Comparison of ENCODE assay signal across 31 mouse cellular contexts in the genomic region with DNA sequence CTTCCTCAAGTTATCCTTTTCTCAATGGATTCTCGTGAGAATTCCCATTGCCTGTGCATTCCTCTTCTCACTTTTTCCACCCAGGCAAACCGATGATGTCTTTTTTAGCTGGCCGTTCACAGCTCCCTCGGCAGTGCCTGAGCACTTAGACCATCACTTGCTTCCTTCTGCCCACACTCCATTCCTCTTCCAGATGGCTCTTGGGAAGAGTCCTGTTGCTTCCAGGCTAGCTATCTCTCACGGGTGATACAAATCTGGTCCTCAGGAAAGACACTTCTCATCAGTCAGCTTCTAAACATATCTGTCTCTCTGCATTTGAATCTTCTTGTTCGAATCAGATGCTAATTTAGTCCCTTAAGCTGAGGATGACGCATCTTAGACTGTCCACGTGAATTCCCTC. TPM values are rescaled to one million over a fixed set of nuclear protein-coding genes. Genes with fewer than 3 reads are reported as not detected.
DNase-seq lines count a peak whose midpoint lies in the region; ATAC-seq lines count a peak whose summit lies in the region.
"Had no signal": no experiment of that assay in that cellular context is flagged by ENCODE, and none has a peak within 500 bp of the region (broad histone marks: within the 10 kb centered on the region; RNA-seq: fewer than 3 reads in every experiment).

No protein-coding gene starts in this region.

- H3K27ac ChIP-seq in midbrain, embryonic 15.5 days, result no peak overlapping the region
- H3K27ac ChIP-seq: heart, embryonic 10.5 days; heart, embryonic 15.5 days; hindbrain, embryonic 12.5 days; kidney, postnatal 0 days; liver, embryonic 12.5 days; neural tube, embryonic 12.5 days; stomach, embryonic 15.5 days had no signal

- no peaks in the 10 kb centered on the region for H3K27me3 ChIP-seq in midbrain, embryonic 15.5 days (replicated peaks)
- H3K27me3 ChIP-seq: heart, embryonic 15.5 days; hindbrain, embryonic 12.5 days; liver, embryonic 12.5 days; neural tube, embryonic 12.5 days; Patski; stomach, embryonic 15.5 days had no signal

- no peak overlapping the region for H3K9ac ChIP-seq in midbrain, embryonic 15.5 days
- H3K9ac ChIP-seq: heart, embryonic 15.5 days; hindbrain, embryonic 12.5 days; liver, embryonic 12.5 days; liver, postnatal 0 days; neural tube, embryonic 12.5 days; stomach, embryonic 15.5 days had no signal

- DNase-seq in frontal cortex, adult 2 months (ENCODE audit: extremely low spot score in 1 of 2, low spot score in 1 of 2), result peak; percentile 69 to 78
- no peak for DNase-seq in frontal cortex, postnatal 25 days (ENCODE audit: low spot score in 2 of 2)
- DNase-seq in brain, adult 2 months (ENCODE audit: low read depth, low spot score), result peak; percentile 85
- peak; percentile 57 to 77 for DNase-seq in left cerebral cortex, adult 18-20 months (ENCODE audit: low spot score in 2 of 2)
- peak; percentile 54 to 63 for DNase-seq in left cerebral cortex, postnatal 36 days (ENCODE audit: low spot score in 2 of 2)
- no peak for DNase-seq in ovary, postnatal 10 days (ENCODE audit: low spot score)
- no peak for DNase-seq in gastrocnemius, adult 8-10 months (ENCODE audit: low spot score in 2 of 2)
- DNase-seq: adrenal gland, postnatal 14 days; cerebellum, adult 11-12 months; cerebellum, adult 9-11 months; gastrocnemius, postnatal 14 days; heart, postnatal 36 days; kidney, adult 8-10 months; layer of hippocampus, adult 9-11 months; liver, postnatal 0 days; lung, postnatal 36 days; thymus, postnatal 25 days had no signal

- peaks cover 4% of the 10 kb centered on the region for H3K4me1 ChIP-seq in midbrain, embryonic 15.5 days
- H3K4me1 ChIP-seq: heart, embryonic 10.5 days; heart, embryonic 15.5 days; liver, embryonic 12.5 days; stomach, embryonic 15.5 days had no signal

- H3K9me3 ChIP-seq in midbrain, embryonic 15.5 days, result no peaks in the 10 kb centered on the region
- H3K9me3 ChIP-seq: heart, embryonic 10.5 days; heart, embryonic 15.5 days; hindbrain, embryonic 12.5 days; liver, embryonic 12.5 days; neural tube, embryonic 12.5 days; stomach, embryonic 15.5 days had no signal

- H3K4me3 ChIP-seq in midbrain, embryonic 15.5 days, result no peak overlapping the region
- H3K4me3 ChIP-seq: erythroblast, embryonic 14.5 days; heart, embryonic 10.5 days; heart, embryonic 15.5 days; hindbrain, embryonic 12.5 days; liver, embryonic 12.5 days; myocyte; neural tube, embryonic 12.5 days; stomach, embryonic 15.5 days had no signal

- ATAC-seq in midbrain, embryonic 15.5 days (replicated peaks), result no peak
- ATAC-seq: forebrain, embryonic 16.5 days; intestine, embryonic 16.5 days; liver, embryonic 12.5 days; liver, postnatal 0 days; Patski had no signal

- intact Hi-C loops in left cerebral cortex, postnatal 36 days (cut with DNase I), result no loop called here

- 88% methylated on average over 8 of the region's 8 CpGs for WGBS in midbrain, embryonic 15.5 days

- no peak overlapping the region for H3K4me2 ChIP-seq in midbrain, embryonic 15.5 days
- H3K4me2 ChIP-seq: heart, embryonic 15.5 days; hindbrain, embryonic 12.5 days; liver, embryonic 12.5 days; midbrain, embryonic 11.5 days; neural tube, embryonic 12.5 days; stomach, embryonic 15.5 days had no signal

- no peaks in the 10 kb centered on the region for H3K36me3 ChIP-seq in midbrain, embryonic 15.5 days (replicated peaks)
- H3K36me3 ChIP-seq: heart, embryonic 10.5 days; heart, embryonic 15.5 days; hindbrain, embryonic 12.5 days; liver, embryonic 12.5 days; neural tube, embryonic 12.5 days; stomach, embryonic 15.5 days had no signal

RNA-seq across cellular contexts. Expression of gene Cep78, which starts 22.3 kb away (rescaled TPM):
- 8.5 and 10.1 TPM in 2 replicates for polyA plus RNA-seq in frontal cortex, adult 2 months (2012; rRNA removed)
- 1 to 10 TPM; 9.3 to 9.9 TPM for total RNA-seq in left cerebral cortex, adult 18-20 months (2021)
- total RNA-seq in left cerebral cortex, postnatal 36 days (2021), result 10 to 100 TPM in 1 of 2 experiments, 1 to 10 TPM in 1; 8.4 to 10.4 TPM
- 1 to 10 TPM; 1.7 to 3.4 (median 3.1) TPM for total RNA-seq in gastrocnemius, adult 8-10 months (2022)
- polyA plus RNA-seq in midbrain, embryonic 15.5 days (2015; fragmentation: Nextera tagmentation; extraction: Ambion mirVana), result 31.1 and 33.6 TPM in 2 replicates

RNA-seq across cellular contexts. Expression of gene Psat1, which starts 60.0 kb away (rescaled TPM):
- 112 and 121 TPM in 2 replicates for polyA plus RNA-seq in frontal cortex, adult 2 months (2012; rRNA removed)
- total RNA-seq in left cerebral cortex, adult 18-20 months (2021), result 100 to 1,000 TPM in 1 of 2 experiments, 10 to 100 TPM in 1; 96.4 to 113 TPM
- 100 to 1,000 TPM in 1 of 2 experiments, 10 to 100 TPM in 1; 96.4 to 119 TPM for total RNA-seq in left cerebral cortex, postnatal 36 days (2021)
- 1 to 10 TPM in 2 of 4 experiments, under 1 TPM in 2; 0.87 to 1.9 (median 1.0) TPM for total RNA-seq in gastrocnemius, adult 8-10 months (2022)
- 81.5 and 95.9 TPM in 2 replicates for polyA plus RNA-seq in midbrain, embryonic 15.5 days (2015; fragmentation: Nextera tagmentation; extraction: Ambion mirVana)

Comparison
In these comparisons a context has a peak if more than half of its experiments do, and no peak if none do; other contexts are left out.
1. DNase-seq: peak in frontal cortex, adult 2 months (2 of 2), brain, adult 2 months (single experiment), left cerebral cortex, adult 18-20 months (2 of 2) and left cerebral cortex, postnatal 36 days (2 of 2); none in frontal cortex, postnatal 25 days (0 of 2), ovary, postnatal 10 days (single experiment) and gastrocnemius, adult 8-10 months (0 of 2).
2. RNA of gene Psat1, which starts 60.0 kb away (total RNA-seq): 96.4 to 119 TPM in left cerebral cortex, postnatal 36 days and 96.4 to 113 TPM in left cerebral cortex, adult 18-20 months; 0.87 to 1.9 TPM in gastrocnemius, adult 8-10 months; every median in the first group is over 10 times any median in the second.